Mouse (Mus musculus) brown adipose tissue, adult 24 weeks (tissue): Measurements from ENCODE around the gene Lrrc31. TPM values are rescaled to one million over a fixed set of nuclear protein-coding genes. Genes with fewer than 3 reads are reported as not detected.

Source experiments
- H3K27ac ChIP-seq: fragments of 200-500 bp; replicated peaks from 2 replicates; pipeline ENCODE4 v1.5.1; 2012; ENCODE audit warnings: low read depth, mild to moderate bottlenecking, low read length
- H3K4me1 ChIP-seq: fragments of 200-500 bp; 2 replicates; pipeline ENCODE4 v1.6.1; 2012; ENCODE audit warnings: low read length, mixed read lengths; ENCODE audit not compliant: control insufficient read depth, insufficient read depth, insufficient read length
- H3K4me3 ChIP-seq: fragments of 200-500 bp; 2 replicates; pipeline ENCODE4 v1.5.1; 2012; ENCODE audit warnings: low read depth, mild to moderate bottlenecking, low read length, moderate library complexity; ENCODE audit not compliant: insufficient read depth
- polyA plus RNA-seq: library from polyadenylated mRNA; stranded (reverse); fragments of >200 nt; gene quantifications from 2 replicates; pipeline ENCODE4 v1.2.4, GENCODE M21; 2012; ENCODE audit not compliant: missing spikeins, insufficient read depth, insufficient read length

Lrrc31 gene
- polyA plus RNA-seq, 1 experiment, result not detected

GRCm38 (mm10) chr3:30646761-30647160, 52.9 kb downstream of the Lrrc31 start:
- H3K4me1 ChIP-seq, result 0 out of 2 replicates have a peak, but pooled peaks cover 6% of the 10 kb centered on the region
- H3K4me3 ChIP-seq, result no peak overlapping the region
- H3K27ac ChIP-seq, result no peak overlapping the region

- Histone ChIP-seq H3K4me3 (no peak within 1 kb of the TSS), H3K27ac (no peak within 1 kb of the TSS), H3K4me1 (no peaks in the 10 kb centered on the region)
These were observed 55.4 kb downstream of the Lrrc31 start, which contains the start of gene Lrriq4 for GRCm38 (mm10) chr3:30644207-30644606. Gene Lrriq4, plus strand, starts transcription at chr3:30644507.

- Histone ChIP-seq H3K4me3 (no peak overlapping the region), H3K4me1 (no peaks in the 10 kb centered on the region), H3K27ac (no peak overlapping the region)
These were observed 64.0 kb downstream of the Lrrc31 start for GRCm38 (mm10) chr3:30635629-30636028.

GRCm38 (mm10) chr3:30633681-30634080, 66.0 kb downstream of the Lrrc31 start:
- Histone ChIP-seq H3K4me3 (no peak overlapping the region), H3K4me1 (no peaks in the 10 kb centered on the region), H3K27ac (no peak overlapping the region)

Other genes starting within 250 kb of the Lrrc31 start
- 6.1 and 9.2 TPM in 2 replicates for gene Mecom, start 151.8 kb downstream of the Lrrc31 start, polyA plus RNA-seq
- not detected in 2 replicates for gene Actrt3, start 99.9 kb downstream of the Lrrc31 start, polyA plus RNA-seq
- gene Mynn, start 97.8 kb downstream of the Lrrc31 start, polyA plus RNA-seq, result 7.3 and 11.2 TPM in 2 replicates
- not detected in 2 replicates for gene Lrriq4, start 55.3 kb downstream of the Lrrc31 start, polyA plus RNA-seq
- gene Lrrc34, start 52.0 kb downstream of the Lrrc31 start, polyA plus RNA-seq, result not detected in 2 replicates
- not detected in 2 replicates for gene Samd7, start 46.5 kb upstream of the Lrrc31 start, polyA plus RNA-seq
- gene Sec62, start 93.0 kb upstream of the Lrrc31 start, polyA plus RNA-seq, result 70.6 and 78.5 TPM in 2 replicates
- 5.2 and 11.9 TPM in 2 replicates for gene Gpr160, start 156.1 kb upstream of the Lrrc31 start, polyA plus RNA-seq